Mouse (Mus musculus): ENCODE data around the gene Tcf7l1.
"Not testable (repeated sequence)": the region's sequence is repeated elsewhere in the genome, so short reads cannot be mapped to it uniquely, and the experiment has no call there.

Gene Tcf7l1

DNA sequence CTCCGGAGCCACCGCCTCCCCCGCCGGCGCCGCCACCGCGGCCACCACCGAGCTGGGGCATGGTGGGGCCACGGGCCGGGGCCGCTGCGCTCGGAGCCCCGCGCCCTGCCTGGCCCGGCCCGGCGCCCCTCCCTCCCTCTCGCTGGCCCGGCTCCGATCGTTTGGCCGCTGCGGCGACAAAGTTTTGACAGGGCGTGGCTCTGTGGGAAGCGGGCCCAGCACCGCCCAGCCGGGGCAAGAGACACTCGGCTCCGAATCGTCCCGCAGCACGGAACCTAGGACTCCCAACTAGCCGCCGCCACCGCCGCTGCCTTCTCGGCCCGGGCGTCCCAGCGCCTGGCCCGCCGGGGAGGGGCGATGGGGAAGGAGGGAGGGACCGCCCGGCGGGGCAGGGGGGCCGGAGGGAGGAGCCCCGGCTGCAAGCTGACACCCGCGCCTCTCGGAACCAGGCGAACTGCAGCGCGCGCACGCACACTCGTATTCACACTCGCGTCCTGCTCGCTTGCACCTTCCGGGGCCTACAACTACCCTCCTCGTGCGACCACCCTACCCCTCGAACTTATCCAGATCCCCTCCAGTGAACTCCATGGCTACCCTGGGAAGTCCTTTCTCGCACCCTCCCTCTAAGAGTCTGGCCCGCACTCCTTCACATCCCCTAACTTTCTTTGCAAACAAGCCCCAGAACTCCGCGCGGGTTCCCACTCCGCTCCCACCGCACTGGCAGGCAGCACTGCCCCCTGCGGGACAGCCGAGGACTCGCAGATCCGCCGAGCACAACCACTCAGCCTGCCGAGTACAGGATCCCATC, at the start of gene Tcf7l1:
Gene Tcf7l1, minus strand, starts transcription at position 363 of the 808 bp plus-strand sequence.
- in situ Hi-C loops (cut with MseI, MboI): loop anchor here in 1 of 2 experiments (10.0 kb wide), 1 partner anchor 114 kb away; no protein-coding TSS in a partner anchor

DNA sequence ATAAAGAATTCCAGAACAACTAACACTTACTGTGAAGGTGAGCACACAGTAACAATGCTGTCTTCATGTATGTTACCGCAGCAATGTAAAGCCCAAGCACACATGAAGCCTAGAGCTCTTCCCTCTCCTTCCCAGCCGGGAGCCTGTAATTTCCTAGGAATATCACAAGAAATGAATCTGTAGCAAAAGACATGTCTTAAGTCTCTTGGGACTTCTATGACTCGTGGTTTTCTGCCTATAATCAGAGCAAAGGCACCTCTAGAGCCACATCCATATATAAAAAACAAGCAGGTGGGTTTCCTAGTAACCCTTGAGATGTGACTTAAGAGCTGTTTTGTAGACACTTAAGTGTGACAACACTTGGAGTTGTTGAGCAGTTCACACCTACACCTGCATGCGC, 48.7 kb upstream of the Tcf7l1 start:
- in situ Hi-C loops (cut with MseI, MboI): no loop called here

GRCm38 (mm10) chr6:72834518-72834917, 45.5 kb upstream of the Tcf7l1 start:
- in situ Hi-C loops (cut with MseI, MboI): no loop called here

GRCm38 (mm10) chr6:72831858-72832257, 42.8 kb upstream of the Tcf7l1 start:
- in situ Hi-C loops (cut with MseI, MboI): no loop called here

GRCm38 (mm10) chr6:72831276-72831675, 42.2 kb upstream of the Tcf7l1 start:
- in situ Hi-C loops (cut with MseI, MboI): no loop called here

- in situ Hi-C loops (cut with MseI, MboI): no loop called here
Measured at GRCm38 (mm10) chr6:72828857-72829256, 39.8 kb upstream of the Tcf7l1 start.

DNA sequence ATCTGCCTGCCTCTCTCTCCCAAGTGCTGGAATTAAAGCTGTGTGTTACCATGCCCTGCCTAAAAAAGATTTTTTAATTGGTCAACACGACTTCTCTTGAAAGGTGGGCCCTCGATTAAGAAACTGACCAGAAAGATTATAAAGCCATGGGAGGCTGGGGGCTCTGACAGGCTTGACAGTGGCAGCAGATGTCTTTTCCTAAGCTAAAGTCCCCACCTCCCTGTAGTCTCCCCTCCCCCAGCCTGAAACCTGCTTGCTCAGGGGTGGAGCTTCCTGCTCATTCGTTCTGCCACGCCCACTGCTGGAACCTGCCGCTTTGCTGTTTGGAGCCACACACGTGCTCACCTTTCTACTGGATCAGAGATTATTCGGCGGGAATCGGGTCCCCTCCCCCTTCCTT, 39.0 kb upstream of the Tcf7l1 start:
- in situ Hi-C loops (cut with MseI, MboI): not testable (repeated sequence)

- in situ Hi-C loops (cut with MseI, MboI): no loop called here
Measured at GRCm38 (mm10) chr6:72825762-72826161, 36.7 kb upstream of the Tcf7l1 start.

DNA sequence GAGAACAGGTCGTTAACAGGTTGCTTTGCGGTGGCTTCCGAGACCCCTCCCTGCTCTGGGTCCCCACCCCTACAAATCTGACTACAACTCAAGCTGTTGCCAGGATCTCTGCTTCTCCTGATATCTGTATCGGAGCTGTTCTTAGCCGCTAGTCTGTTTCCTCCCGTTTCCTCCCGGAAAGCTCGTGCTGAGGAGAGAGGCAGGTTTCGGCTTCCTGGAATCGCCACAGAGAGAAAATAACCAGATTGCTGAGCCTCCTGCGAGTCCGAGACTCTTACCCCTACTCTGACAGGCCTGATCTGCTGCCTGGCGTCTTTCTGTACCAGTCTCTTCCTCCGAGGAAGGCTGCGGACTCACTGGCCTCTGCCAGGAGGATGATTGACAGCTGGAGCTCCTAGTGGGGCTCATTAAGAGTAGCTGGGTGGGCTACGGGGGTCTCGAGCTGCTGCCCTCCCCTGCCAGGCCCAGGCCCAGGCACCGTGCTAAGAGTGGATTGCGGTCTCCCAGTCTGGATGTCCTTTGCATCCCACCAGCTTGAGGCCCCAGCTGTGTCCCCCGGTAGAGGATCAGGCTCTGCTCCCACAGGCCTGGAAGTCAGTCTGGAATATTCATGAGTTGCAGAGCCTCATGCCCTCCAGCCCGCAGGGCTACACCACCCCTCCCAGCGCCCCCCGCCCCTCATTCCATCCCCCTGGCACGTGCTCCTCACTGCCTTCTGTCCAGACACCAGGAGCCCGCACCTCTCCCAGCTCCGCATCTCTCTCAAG, 36.1 kb upstream of the Tcf7l1 start:
- in situ Hi-C loops (cut with MseI, MboI): no loop called here

DNA sequence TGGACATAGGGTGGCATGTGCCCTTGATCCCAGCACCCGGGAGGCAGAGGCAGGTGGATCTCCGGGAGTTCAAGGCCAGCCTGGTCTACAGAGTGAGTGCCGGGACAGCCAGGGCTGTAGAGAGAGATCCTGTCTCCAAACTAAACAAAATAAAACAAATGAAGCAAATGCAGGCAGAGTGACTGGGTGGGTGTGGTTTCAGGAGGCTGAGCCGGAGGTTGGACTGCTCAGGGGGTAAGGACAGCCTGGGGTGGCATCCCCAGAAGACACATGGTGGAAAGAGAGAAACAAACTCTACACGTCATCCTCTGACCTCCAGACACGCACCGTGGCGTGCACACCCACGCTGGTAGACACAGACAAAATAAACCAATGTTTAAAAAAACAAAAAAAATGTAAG, 24.4 kb upstream of the Tcf7l1 start:
- in situ Hi-C loops (cut with MseI, MboI): no loop called here

DNA sequence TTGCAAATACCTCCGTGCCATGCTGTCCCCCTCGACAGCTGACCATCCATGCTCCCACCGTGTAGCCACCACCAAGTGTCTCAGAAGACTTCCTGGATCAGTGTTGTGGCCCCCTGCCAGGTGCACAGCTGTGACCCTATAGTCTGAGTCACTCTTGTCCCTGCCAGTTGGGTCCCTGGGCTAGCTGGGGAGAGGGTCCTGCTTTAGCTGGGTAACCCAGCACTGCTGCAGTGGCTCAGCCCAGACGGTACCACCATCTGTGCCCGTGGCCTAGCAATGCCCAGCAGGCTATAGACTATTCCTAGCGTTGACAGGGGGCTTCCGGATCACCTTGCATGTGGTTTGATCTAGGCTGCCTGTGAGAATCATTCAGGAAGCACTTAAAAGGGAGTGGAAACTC, 21.2 kb upstream of the Tcf7l1 start:
- in situ Hi-C loops (cut with MseI, MboI): no loop called here

- in situ Hi-C loops (cut with MseI, MboI): no loop called here
Measured at GRCm38 (mm10) chr6:72809522-72810149, 20.6 kb upstream of the Tcf7l1 start.

DNA sequence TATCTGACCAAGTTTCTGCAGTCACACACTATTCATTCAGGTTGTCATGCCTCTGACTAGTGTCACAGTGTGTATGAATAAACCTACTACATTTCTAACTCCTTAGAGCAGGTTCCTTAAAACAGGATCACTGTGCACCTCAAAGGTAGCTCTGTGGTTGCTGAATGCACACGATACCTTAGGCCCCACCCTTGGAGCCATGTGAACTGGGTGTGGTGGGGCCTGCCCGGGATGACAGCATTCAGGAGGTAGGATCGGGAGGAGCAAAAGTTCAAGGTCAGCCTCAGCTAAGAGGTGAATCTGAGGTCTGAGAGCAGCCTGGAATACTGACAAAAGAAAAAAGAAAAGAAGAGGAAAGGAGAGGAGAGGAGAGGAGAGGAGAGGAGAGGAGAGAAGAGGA, 19.3 kb upstream of the Tcf7l1 start:
- in situ Hi-C loops (cut with MseI, MboI): no loop called here

DNA sequence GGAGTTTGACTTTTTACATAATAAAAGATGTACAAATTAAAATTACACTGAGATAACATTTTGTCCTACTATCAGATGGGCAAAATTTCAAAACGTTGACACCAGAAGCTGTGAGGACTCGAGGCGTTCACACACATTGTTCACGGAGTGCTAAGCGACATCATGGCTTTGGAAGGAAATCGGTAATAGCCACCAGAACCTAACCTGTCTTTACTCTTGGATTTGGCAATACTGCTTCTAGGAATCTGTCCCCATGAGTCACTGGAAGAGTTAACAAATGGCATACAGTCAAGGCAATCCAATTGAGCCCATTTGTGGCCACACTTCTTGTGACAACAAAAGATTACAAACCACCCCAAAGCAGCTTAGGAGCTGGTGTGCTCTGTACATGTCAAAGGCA, 14.6 kb upstream of the Tcf7l1 start:
- in situ Hi-C loops (cut with MseI, MboI): no loop called here

DNA sequence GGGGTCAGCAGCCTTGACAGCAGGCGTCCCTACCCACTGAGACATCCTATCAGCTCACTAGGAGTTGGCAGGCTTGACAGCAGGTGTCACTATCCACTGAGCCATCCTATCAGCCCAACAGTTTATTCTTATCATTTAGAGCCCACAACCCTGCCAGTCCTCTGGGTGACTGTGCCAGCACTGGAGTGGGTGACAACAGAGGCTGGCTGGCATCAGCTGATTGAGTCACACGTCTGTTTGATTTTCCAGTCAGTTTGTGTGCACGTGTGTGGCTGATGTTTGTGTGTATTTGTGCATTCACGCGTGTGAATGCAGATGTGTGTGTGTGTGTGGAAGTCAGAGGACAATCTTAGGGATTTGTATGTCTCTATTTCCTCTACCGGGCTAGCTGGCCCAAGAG, 13.1 kb upstream of the Tcf7l1 start:
- in situ Hi-C loops (cut with MseI, MboI): no loop called here

DNA sequence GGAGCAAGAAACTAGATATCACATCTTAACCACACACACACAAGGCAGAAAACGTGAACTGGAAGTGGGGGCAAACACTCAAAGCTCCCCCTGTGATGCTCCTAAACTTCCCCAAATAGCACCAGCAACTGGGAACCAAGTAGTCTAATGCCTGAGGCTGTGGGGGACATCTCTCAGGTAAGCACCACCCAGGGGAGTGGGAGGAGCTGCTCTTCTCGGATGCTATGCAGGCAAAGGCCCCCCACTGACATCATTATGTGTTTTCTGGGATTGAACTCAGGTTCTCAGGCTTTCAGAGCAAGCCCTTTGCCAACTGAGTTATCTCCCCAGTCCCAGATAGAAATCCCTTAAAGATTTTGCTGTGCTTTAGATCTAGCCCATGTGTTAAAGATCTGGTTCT, 11.6 kb upstream of the Tcf7l1 start:
- in situ Hi-C loops (cut with MseI, MboI): no loop called here

DNA sequence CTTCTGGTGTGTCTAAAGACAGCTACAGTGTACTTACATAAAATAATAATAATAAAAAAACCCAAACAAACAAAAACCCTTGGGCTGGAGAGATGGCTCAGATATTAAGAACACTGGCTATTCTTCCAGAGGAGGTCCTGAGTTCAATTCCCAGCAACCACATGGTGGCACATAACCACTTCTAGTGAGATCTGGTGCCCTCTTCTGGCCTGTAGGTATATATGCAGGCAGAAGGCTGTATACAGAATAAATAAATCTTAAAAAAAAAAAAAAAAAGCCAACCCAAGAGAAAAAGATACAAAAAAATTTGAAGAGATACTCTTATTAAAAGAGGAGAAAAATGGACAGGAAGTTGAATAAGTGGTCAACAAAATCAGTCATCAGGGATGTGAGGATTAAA, 8.7 kb upstream of the Tcf7l1 start:
- in situ Hi-C loops (cut with MseI, MboI): loop anchor here in 1 of 2 experiments (10.0 kb wide), 1 partner anchor 133 kb away; no protein-coding TSS in a partner anchor

- in situ Hi-C loops (cut with MseI, MboI): loop anchor here in 1 of 2 experiments (10.0 kb wide), 1 partner anchor 131 kb away; no protein-coding TSS in a partner anchor
Measured at GRCm38 (mm10) chr6:72795444-72795843, 6.4 kb upstream of the Tcf7l1 start.

- in situ Hi-C loops (cut with MseI, MboI): loop anchor here in 1 of 2 experiments (10.0 kb wide), 1 partner anchor 130 kb away; no protein-coding TSS in a partner anchor
Measured at GRCm38 (mm10) chr6:72794870-72795269, 5.8 kb upstream of the Tcf7l1 start.

- in situ Hi-C loops (cut with MseI, MboI): loop anchor here in 1 of 2 experiments (10.0 kb wide), 1 partner anchor 128 kb away; no protein-coding TSS in a partner anchor
Measured at GRCm38 (mm10) chr6:72792641-72793040, 3.6 kb upstream of the Tcf7l1 start.

DNA sequence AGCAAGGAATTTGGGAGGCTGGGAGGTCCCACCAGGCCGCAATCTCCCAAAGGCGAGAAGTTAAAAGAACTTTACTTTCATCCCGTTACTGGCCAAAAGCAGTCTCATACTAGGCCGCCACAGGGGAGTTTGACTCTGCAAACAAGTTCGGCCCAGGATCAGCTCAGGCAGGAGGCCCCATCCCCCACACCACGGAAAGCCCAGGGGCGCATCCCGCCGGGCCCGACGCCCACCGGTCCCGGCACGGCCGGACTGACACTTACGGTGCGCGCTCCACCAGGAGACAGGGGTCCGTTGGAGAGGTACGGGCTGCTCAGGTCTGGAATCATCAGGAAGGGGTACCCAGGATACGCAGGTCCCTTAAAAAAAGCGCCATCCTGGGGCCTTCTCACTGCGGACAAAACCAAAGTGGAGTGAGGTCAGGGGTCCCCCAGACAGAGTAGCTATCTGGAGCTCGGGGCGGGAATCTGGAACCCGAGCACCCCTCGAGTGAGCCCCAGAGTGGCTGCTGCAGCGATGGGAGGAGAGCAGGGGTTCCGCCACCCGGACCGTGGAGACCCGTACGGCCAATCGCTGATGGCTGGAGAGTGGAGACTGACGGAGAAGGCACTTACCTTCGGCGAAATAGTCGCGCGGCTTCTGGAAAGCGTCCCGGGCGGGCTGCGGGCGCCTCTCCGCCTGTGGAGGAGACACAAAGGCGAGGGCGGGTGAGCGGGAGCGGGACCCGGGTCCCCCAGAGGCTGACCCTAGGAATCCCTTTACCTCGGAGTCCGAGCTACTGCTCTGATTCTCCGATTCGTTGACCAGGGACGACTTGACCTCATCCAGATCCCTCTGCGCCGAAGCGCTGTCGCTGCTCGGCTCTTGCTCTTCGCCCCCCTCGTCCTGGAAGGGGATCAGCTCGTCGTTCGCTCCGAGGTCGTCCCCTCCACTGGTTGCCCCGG, 834 bp downstream of the Tcf7l1 start:
- in situ Hi-C loops (cut with MseI, MboI): loop anchor here in 1 of 2 experiments (10.0 kb wide), 1 partner anchor 113 kb away; no protein-coding TSS in a partner anchor
